Mouse (Mus musculus) B cell, adult 2 months (primary cell): ENCODE results near the gene Pdhx.
A peak's percentile ranks its signal among the peaks of the same experiment; 100 is the strongest.

Experiments used
- DNase-seq, 2 experiments: peaks; one replicate each; pipeline ENCODE4 v3.0.0; 2022

Gene Pdhx

GRCm38 (mm10) chr2:103073219-103073982 is at the start of gene Pdhx, which contains the start of gene Apip:
Gene Pdhx, minus strand, starts transcription at chr2:103073513.
Gene Apip, plus strand, starts transcription at chr2:103073675.
- DNase-seq, result peak; percentile 100

GRCm38 (mm10) chr2:103119197-103119854 is 46.0 kb upstream of the Pdhx start:
- no peak for DNase-seq

- no peak for DNase-seq
Measured at GRCm38 (mm10) chr2:103118324-103119196, 45.2 kb upstream of the Pdhx start.

DNA sequence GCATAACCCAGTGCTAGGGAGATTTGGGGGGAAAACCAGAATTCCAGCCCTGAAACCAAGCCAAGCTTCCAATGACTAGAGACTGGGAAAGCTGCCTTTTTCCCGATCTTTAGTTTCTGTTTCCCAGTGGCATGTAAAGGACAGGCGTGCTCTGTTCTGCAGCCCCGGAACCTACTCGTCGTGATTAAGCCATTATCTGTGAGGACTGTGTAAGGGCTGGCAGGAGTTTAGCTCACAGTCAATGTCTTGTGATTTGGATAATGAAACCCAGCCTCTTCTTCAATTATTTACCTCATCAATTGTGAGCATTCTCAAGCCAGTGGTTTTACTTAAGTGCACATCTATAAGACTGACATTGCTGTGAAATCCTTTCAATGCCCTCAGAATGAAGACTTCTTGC is 43.9 kb upstream of the Pdhx start:
- DNase-seq, result no peak

GRCm38 (mm10) chr2:103111669-103112068 is 38.4 kb upstream of the Pdhx start:
- no peak for DNase-seq

GRCm38 (mm10) chr2:103106172-103106571 is 32.9 kb upstream of the Pdhx start:
- DNase-seq, result no peak

- DNase-seq, result no peak
Measured at GRCm38 (mm10) chr2:103102595-103102994, 29.3 kb upstream of the Pdhx start.

DNA sequence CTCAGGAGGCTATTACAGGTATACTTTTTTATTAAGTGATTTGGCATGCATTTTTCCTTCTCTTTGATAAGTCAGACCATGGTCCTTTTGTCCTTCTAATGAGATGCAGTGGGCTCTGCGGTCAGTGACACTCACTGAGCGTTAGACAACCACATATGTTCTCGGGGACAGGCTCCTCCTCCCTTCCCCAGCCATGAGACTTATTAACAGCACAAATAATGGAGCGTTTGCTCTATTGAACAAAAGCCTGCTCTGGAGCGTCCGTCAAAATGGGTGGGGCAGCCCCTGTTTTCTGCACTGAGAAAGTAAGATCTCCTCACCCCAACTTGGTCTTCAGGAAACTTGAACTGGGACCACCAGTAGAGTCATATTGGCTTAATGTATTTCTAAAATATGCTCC is 16.2 kb upstream of the Pdhx start:
- DNase-seq, result no peak

GRCm38 (mm10) chr2:103088099-103088498 is 14.8 kb upstream of the Pdhx start:
- DNase-seq, result peak; percentile 31 to 33

DNA sequence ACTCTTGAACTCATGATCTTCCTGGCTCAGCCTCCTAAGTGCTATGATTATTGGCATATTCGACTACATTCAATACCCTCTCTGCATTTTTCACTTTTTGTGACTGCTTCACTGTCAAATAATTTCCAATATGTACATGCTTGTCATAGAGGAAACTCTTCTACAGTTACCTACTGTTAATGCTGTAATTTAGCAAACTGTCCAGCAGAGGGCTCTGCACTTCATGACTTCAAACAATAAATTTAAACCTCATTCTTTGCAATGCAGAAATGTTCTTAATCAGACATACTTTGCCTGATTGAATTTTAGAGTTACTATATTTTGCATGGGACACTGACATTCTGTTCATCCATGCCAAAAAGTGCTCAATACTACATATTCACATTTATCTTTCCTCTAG is 13.1 kb upstream of the Pdhx start:
- DNase-seq, result peak; percentile 24 to 36

GRCm38 (mm10) chr2:103085633-103086032 is 12.3 kb upstream of the Pdhx start:
- DNase-seq, result no peak

GRCm38 (mm10) chr2:103084451-103084850 is 11.1 kb upstream of the Pdhx start:
- DNase-seq, result peak; percentile 39 to 54

- no peak for DNase-seq
Measured at GRCm38 (mm10) chr2:103082853-103083252, 9.5 kb upstream of the Pdhx start.

- DNase-seq, result no peak
Measured at GRCm38 (mm10) chr2:103081706-103082105, 8.4 kb upstream of the Pdhx start.

GRCm38 (mm10) chr2:103081117-103081516 is 7.8 kb upstream of the Pdhx start:
- no peak for DNase-seq

- no peak for DNase-seq
Measured at GRCm38 (mm10) chr2:103070586-103070985, 2.7 kb downstream of the Pdhx start.

GRCm38 (mm10) chr2:103069752-103070405 is 3.4 kb downstream of the Pdhx start:
- DNase-seq, result no peak

DNA sequence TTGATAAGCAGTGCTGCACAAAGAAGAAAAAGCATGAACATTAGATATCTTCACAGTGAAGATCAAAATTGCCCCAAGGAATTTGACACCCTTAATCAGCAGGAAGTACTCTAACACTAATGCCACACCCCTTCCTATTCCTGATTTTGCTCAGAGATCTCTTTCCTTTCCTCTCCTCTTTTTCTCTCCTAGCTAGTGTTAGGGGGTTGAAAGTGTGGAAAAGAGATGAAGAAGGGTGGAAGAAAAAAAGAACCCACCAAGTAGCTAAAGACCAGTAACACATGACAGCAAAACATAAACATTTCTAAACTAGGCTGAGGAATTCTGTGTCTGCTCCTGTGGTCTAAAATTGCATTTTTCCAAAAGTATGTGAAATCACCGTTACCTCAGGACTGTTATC is 4.7 kb downstream of the Pdhx start:
- no peak for DNase-seq

GRCm38 (mm10) chr2:103067552-103068207 is 5.6 kb downstream of the Pdhx start:
- no peak for DNase-seq

DNA sequence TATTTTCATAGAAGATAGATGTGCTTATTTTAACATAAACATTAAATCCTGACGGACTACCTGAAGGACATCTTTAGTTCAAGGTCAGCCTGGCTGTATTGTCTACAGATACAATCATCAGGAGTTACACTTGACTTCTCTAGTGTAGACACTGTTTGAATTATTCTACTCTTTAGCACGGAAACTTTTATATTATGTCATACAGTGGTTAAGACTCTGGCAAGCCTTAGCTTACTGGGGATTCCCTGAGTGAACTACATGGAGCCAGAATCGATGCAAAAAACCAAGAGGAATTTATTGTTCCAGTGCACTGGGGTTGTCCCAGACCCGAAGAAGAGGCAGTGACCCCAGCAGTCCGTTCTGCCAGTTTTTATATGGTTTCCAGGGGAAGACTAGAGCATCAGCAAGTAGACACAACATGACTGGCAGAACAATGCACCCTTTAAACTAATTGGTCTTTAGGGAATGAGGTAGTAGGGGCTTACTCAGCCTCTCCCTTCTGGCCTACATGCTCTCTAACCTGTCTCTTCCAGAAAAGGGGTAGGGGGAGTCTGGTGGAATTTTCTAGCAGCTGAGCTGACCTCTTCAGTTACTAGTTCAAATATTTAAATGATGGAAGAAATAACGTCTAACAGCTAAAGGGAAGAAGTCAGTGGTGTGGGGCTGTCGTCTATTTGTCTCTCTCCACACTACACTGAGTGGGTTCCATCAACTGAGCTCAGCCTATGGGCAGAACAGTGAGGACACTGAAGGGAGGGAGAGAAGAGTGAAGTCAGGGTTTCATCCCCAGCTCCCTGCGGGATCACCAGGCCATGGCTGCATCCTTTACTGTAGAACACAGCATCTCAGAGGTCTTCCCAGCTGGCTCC is 6.4 kb downstream of the Pdhx start:
- DNase-seq, result no peak

GRCm38 (mm10) chr2:103062865-103063264 is 10.4 kb downstream of the Pdhx start:
- DNase-seq, result peak; percentile 62 to 63
